In genomic region chr13:104939856-104940255, GRCm38 (mm10) we compare ENCODE assay signal across 9 mouse cellular contexts.
DNase-seq lines count a peak whose midpoint lies in the region; ATAC-seq and TF ChIP-seq lines count a peak whose summit lies in the region.
"Had no signal": no experiment of that assay in that cellular context is flagged by ENCODE, and none has a peak within 500 bp of the region (broad histone marks: within the 10 kb centered on the region; RNA-seq: fewer than 3 reads in every experiment).

No protein-coding gene starts in this region.

- peak; percentile 69 for DNase-seq in kidney, adult 18-20 months
- peak; percentile 13 for DNase-seq in c-Kit-negative CD71-positive TER-119-positive erythroid progenitor cells, embryonic 14.5 days (ENCODE audit: low read depth, low spot score)
- peak; percentile 71 for DNase-seq in forelimb bud, embryonic 11.5 days (ENCODE audit: low read depth, low spot score)
- DNase-seq in large intestine, adult 2 months (ENCODE audit: low read depth, low spot score), result peak; percentile 38
- DNase-seq in midbrain, embryonic 14.5 days, result peak; percentile 91
- peak; percentile 42 to 51 for DNase-seq in urinary bladder, postnatal 36 days (ENCODE audit: low spot score in 2 of 2)

- peak; percentile 99 for TF ChIP-seq CTCF in E14TG2a.4 (conservative IDR thresholded peaks at IDR 0.05; ENCODE audit: low read length)

- no peak for ATAC-seq in kidney, embryonic 16.5 days (ENCODE audit: low FRiP score, low TSS enrichment)
- no peak for ATAC-seq in midbrain, embryonic 14.5 days (ENCODE audit: low FRiP score, low TSS enrichment)

- no peak overlapping the region for H3K4me3 ChIP-seq in kidney, embryonic 16.5 days (ENCODE audit: low read length)
- H3K4me3 ChIP-seq in E14TG2a.4 (replicated peaks; ENCODE audit: low read length), result no peak overlapping the region
- H3K4me3 ChIP-seq in midbrain, embryonic 14.5 days (replicated peaks; ENCODE audit: low read depth, low read length), result no peak overlapping the region

- no peaks in the 10 kb centered on the region; the same call in 1 of the 2 replicates for H3K27me3 ChIP-seq in kidney, embryonic 16.5 days (ENCODE audit: insufficient read depth, low read length)
- peaks cover 4% of the 10 kb centered on the region; the same call in 1 of the 2 replicates for H3K27me3 ChIP-seq in E14TG2a.4 (ENCODE audit: insufficient read depth, low read length)
- H3K27me3 ChIP-seq in midbrain, embryonic 14.5 days (ENCODE audit: control insufficient read depth, insufficient read depth, low read length), result no peaks in the 10 kb centered on the region

- H3K4me1 ChIP-seq in kidney, embryonic 16.5 days (ENCODE audit: insufficient read depth, low read length), result peaks cover 21% of the 10 kb centered on the region
- peaks cover 20% of the 10 kb centered on the region for H3K4me1 ChIP-seq in E14TG2a.4 (replicated peaks; ENCODE audit: low read depth, low read length)
- H3K4me1 ChIP-seq in midbrain, embryonic 14.5 days (ENCODE audit: control insufficient read depth, insufficient read depth, low read length), result peaks cover 2% of the 10 kb centered on the region; the same call in 1 of the 2 replicates

- 3% methylated on average over 4 of the region's 4 CpGs for WGBS in kidney, embryonic 16.5 days
- WGBS in large intestine, adult 2 months, result 5% methylated on average over 4 of the region's 4 CpGs
- 6% methylated on average over 4 of the region's 4 CpGs for WGBS in midbrain, embryonic 14.5 days

- H3K9ac ChIP-seq in kidney, embryonic 16.5 days (replicated peaks; ENCODE audit: low read length), result no peak overlapping the region
- H3K9ac ChIP-seq in midbrain, embryonic 14.5 days (replicated peaks; ENCODE audit: low read length), result no peak overlapping the region

- H3K27ac ChIP-seq in kidney, embryonic 16.5 days (ENCODE audit: low read length), result no peak overlapping the region
- no peak overlapping the region for H3K27ac ChIP-seq in midbrain, embryonic 14.5 days (replicated peaks; ENCODE audit: low read depth, low read length)
- H3K27ac ChIP-seq: macrophage had no signal

- no peak overlapping the region for H3K4me2 ChIP-seq in kidney, embryonic 16.5 days (replicated peaks; ENCODE audit: low read depth, low read length)
- H3K4me2 ChIP-seq in midbrain, embryonic 14.5 days (ENCODE audit: low read length), result no peak overlapping the region

- no peaks in the 10 kb centered on the region for H3K9me3 ChIP-seq in kidney, embryonic 16.5 days (ENCODE audit: low read length)
- peaks cover 13% of the 10 kb centered on the region for H3K9me3 ChIP-seq in E14TG2a.4 (ENCODE audit: low read length)
- H3K9me3 ChIP-seq in midbrain, embryonic 14.5 days (ENCODE audit: control insufficient read depth, low read length), result no peaks in the 10 kb centered on the region

- H3K36me3 ChIP-seq in kidney, embryonic 16.5 days (ENCODE audit: insufficient read depth, low read length), result no peaks in the 10 kb centered on the region
- no peaks in the 10 kb centered on the region for H3K36me3 ChIP-seq in E14TG2a.4 (ENCODE audit: insufficient read depth, low read length)
- H3K36me3 ChIP-seq in midbrain, embryonic 14.5 days (ENCODE audit: control insufficient read depth, insufficient read depth, low read length), result no peaks in the 10 kb centered on the region

Comparison
In these comparisons a context has a peak if more than half of its experiments do, and no peak if none do; other contexts are left out.
1. DNase-seq: peak in every context shown above with its lines; median percentile 91 in midbrain, embryonic 14.5 days; 71 in forelimb bud, embryonic 11.5 days; 69 in kidney, adult 18-20 months; 46 in urinary bladder, postnatal 36 days; 38 in large intestine, adult 2 months; 13 in c-Kit-negative CD71-positive TER-119-positive erythroid progenitor cells, embryonic 14.5 days.